Mouse (Mus musculus) liver, adult 2 months (tissue): Measurements from ENCODE around the gene Sirt6. TPM values are rescaled to one million over a fixed set of nuclear protein-coding genes. Genes with fewer than 3 reads are reported as not detected.

ENCODE experiments used
- DNase-seq: peaks from one replicate; pipeline ENCODE4 v3.0.0-alpha.2; 2011; ENCODE audit warnings: low read depth, low spot score; ENCODE audit errors: extremely low read depth
- H3K27ac ChIP-seq: fragments of 200-500 bp; replicated peaks from 2 replicates; pipeline ENCODE4 v1.5.1; 2012; ENCODE audit warnings: low read depth, mild to moderate bottlenecking, control low read depth, inconsistent platforms, low read length; ENCODE audit not compliant: insufficient read depth
- H3K27me3 ChIP-seq: fragments of 200-500 bp; 2 replicates; pipeline ENCODE4 v1.6.1; 2012; ENCODE audit warnings: mild to moderate bottlenecking, moderate library complexity, low read length, inconsistent platforms; ENCODE audit not compliant: control insufficient read depth, insufficient read depth
- H3K36me3 ChIP-seq: fragments of 200-500 bp; 2 replicates; pipeline ENCODE4 v1.6.1; 2012; ENCODE audit warnings: low read length, inconsistent platforms; ENCODE audit not compliant: control insufficient read depth, insufficient read depth
- H3K4me1 ChIP-seq: fragments of 200-500 bp; 2 replicates; pipeline ENCODE4 v1.6.1; 2011; ENCODE audit warnings: low read length; ENCODE audit not compliant: control insufficient read depth, insufficient read depth
- H3K4me3 ChIP-seq: fragments of 200-500 bp; 2 replicates; pipeline ENCODE4 v1.5.1; 2011; ENCODE audit warnings: low read depth, mild to moderate bottlenecking, control low read depth, low read length, moderate library complexity; ENCODE audit not compliant: insufficient read depth
- H3K79me2 ChIP-seq: fragments of 200-500 bp; 2 replicates; pipeline ENCODE4 v1.6.1; 2012; ENCODE audit warnings: inconsistent platforms, mild to moderate bottlenecking, low read length, moderate library complexity; ENCODE audit not compliant: control insufficient read depth, insufficient read depth
- H3K9ac ChIP-seq: fragments of 200-500 bp; 2 replicates; pipeline ENCODE4 v1.6.1; 2012; ENCODE audit warnings: low read depth, mild to moderate bottlenecking, control low read depth, inconsistent platforms, low read length
- CTCF ChIP-seq: fragments of 200-500 bp; IDR thresholded peaks from 2 replicates; pipeline ENCODE4 v1.5.1; 2011; ENCODE audit warnings: low read depth, low read length, control low read depth
- POLR2A ChIP-seq: fragments of 200-500 bp; IDR thresholded peaks from 2 replicates; pipeline ENCODE4 v1.6.1; 2011; ENCODE audit warnings: low read length, control low read depth; ENCODE audit not compliant: insufficient read depth; ENCODE audit errors: extremely low read depth
- WGBS: fragments of 180-500 bp; shearing (Covaris S2); methylation state at CpG from one replicate; pipeline ENCODE4 v1.1.7; 2018; 5-methylcytosine and 5-hydroxymethylcytosine counted together
- polyA plus RNA-seq: library from polyadenylated mRNA; depleted of rRNA; stranded (reverse); fragments of >200 nt; gene quantifications from 2 replicates; pipeline ENCODE4 v1.2.3, GENCODE M21; 2012
- total RNA-seq: library from RNA; depleted of rRNA; stranded (reverse); fragments of >200 nt; gene quantifications from 2 replicates; pipeline ENCODE4 v1.2.3, GENCODE M21; 2014

Sirt6 gene
- total and polyA plus RNA-seq, 2 experiments = 1.5 to 9.2 TPM

GRCm38 (mm10) chr10:81645391-81645790, 17.8 kb upstream of the Sirt6 start:
- H3K27ac ChIP-seq = no peak overlapping the region
- no peaks in the 10 kb centered on the region for H3K36me3 ChIP-seq
- 97% methylated on average over 4 of the region's 4 CpGs for WGBS
- no peak for DNase-seq
- peaks cover 10% of the 10 kb centered on the region for H3K4me1 ChIP-seq
- no peak for TF ChIP-seq POLR2A
- TF ChIP-seq CTCF = no peak
- no peak overlapping the region for H3K9ac ChIP-seq
- no peak overlapping the region for H3K4me3 ChIP-seq
- no peaks in the 10 kb centered on the region for H3K27me3 ChIP-seq
- peaks cover 3% of the 10 kb centered on the region; the same call in 1 of the 2 replicates for H3K79me2 ChIP-seq

- H3K27me3 ChIP-seq = no peaks in the 10 kb centered on the region
- WGBS = 94% methylated on average over 18 of the region's 18 CpGs
- no peak overlapping the region for H3K27ac ChIP-seq
- TF ChIP-seq POLR2A (no peak), CTCF (no peak)
- no peaks in the 10 kb centered on the region for H3K36me3 ChIP-seq
- no peak overlapping the region for H3K4me3 ChIP-seq
- no peak for DNase-seq
- H3K79me2 ChIP-seq = no peaks in the 10 kb centered on the region
- H3K9ac ChIP-seq = no peak overlapping the region
- peaks cover 10% of the 10 kb centered on the region for H3K4me1 ChIP-seq
These were observed 17.1 kb upstream of the Sirt6 start for GRCm38 (mm10) chr10:81644716-81645115.

DNA sequence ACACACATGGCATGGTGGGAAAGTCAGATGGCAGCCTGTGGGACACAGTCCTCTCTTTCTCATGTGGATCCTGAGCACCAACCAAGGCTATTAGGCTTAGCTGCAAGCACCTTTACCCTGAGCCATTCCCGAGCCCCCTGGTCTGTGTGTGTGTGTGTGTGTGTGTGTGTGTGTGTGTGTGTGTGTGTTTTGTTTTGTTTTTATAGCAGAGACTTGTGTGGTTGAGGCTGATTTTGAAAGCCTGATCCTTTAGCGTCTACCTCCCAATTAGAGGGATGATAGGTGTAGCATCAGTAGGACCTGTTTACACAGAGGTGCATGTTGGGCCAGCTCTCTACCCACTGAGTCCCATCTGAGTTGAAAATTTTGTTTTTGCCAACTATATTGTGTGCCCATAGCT, 16.6 kb upstream of the Sirt6 start:
- peak overlapping the region; percentile 74; the same call in 1 of the 2 replicates for H3K27ac ChIP-seq
- no peaks in the 10 kb centered on the region for H3K36me3 ChIP-seq
- 40% methylated on average over 2 of the region's 2 CpGs for WGBS
- H3K79me2 ChIP-seq = no peaks in the 10 kb centered on the region
- peak overlapping the region; percentile 80 for H3K4me3 ChIP-seq
- H3K27me3 ChIP-seq = no peaks in the 10 kb centered on the region
- peak overlapping the region; percentile 41 for H3K9ac ChIP-seq
- H3K4me1 ChIP-seq = peaks cover 10% of the 10 kb centered on the region
- no peak for TF ChIP-seq POLR2A
- no peak for TF ChIP-seq CTCF
- DNase-seq = no peak

DNA sequence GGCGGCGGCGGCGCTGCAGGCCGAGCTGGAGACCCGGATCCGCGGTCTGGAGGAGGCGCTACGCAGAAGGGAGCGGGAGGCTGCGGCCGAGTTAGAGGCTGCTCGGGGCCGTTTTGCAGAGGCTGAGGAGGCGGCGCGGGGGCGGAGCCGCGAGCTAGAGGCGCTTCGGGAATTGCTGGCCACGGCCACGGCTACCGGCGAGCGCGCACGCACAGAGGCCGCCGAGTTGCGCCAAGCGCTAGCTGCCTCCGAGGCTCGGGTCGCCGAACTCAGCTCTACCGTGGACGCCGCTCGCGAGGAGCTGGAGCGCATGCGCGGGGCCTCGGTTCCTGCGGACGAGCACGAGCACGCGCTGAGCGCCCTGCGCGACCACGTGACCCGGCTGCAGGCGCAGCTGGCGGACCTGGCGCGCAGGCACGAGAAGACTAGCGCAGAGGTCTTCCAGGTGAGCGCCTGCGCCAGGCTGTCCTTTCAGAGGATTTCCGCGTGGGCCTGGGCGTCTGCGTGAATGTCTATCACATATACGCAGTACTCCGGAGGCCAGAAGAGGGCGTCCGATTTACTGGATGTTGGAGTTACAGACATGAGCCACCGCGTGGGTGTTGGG, 16.0 kb upstream of the Sirt6 start:
- Histone ChIP-seq H3K36me3 (no peaks in the 10 kb centered on the region), H3K9ac (peak overlapping the region; percentile 93), H3K27me3 (no peaks in the 10 kb centered on the region), H3K4me1 (peaks cover 8% of the 10 kb centered on the region), H3K79me2 (no peaks in the 10 kb centered on the region), H3K27ac (peak overlapping the region; percentile 79), H3K4me3 (peak overlapping the region; percentile 80)
- under 1% methylated on average over 75 of the region's 75 CpGs for whole genome bisulfite sequencing
- peak; percentile 90 for DNase-seq
- TF ChIP-seq CTCF (0 out of 2 replicates have a peak, but pooled peaks have one; percentile 23), POLR2A (peak; percentile 62; the same call in 1 of the 2 replicates)

GRCm38 (mm10) chr10:81642648-81643448, 15.3 kb upstream of the Sirt6 start:
- peak; percentile 33 for DNase-seq
- TF ChIP-seq POLR2A (no peak), CTCF (no peak)
- peak overlapping the region; percentile 93 for H3K9ac ChIP-seq
- peaks cover 8% of the 10 kb centered on the region for H3K4me1 ChIP-seq
- H3K27me3 ChIP-seq = no peaks in the 10 kb centered on the region
- no peaks in the 10 kb centered on the region for H3K79me2 ChIP-seq
- peak overlapping the region; percentile 80 for H3K4me3 ChIP-seq
- no peaks in the 10 kb centered on the region for H3K36me3 ChIP-seq
- 12% methylated on average over 24 of the region's 24 CpGs for WGBS
- peak overlapping the region; percentile 79 for H3K27ac ChIP-seq
